Mouse (Mus musculus) urinary bladder, postnatal 36 days (tissue): ENCODE results near the gene Spin2c.
A peak's percentile ranks its signal among the peaks of the same experiment; 100 is the strongest.

Source experiments
- DNase-seq, 2 experiments: peaks; one replicate each; pipeline ENCODE4 v3.0.0; 2022; ENCODE audit warnings: low spot score in 2 of 2, mixed read lengths in 1 of 2

The Spin2c gene

GRCm38 (mm10) chrX:153831951-153832561 lies at the start of gene Spin2c:
Gene Spin2c, plus strand, starts transcription at chrX:153832225.
- DNase-seq = peak; percentile 6 to 32

- no peak for DNase-seq
Observed at GRCm38 (mm10) chrX:153832606-153833005, 581 bp downstream of the Spin2c start.
